Mouse (Mus musculus): Measurements from ENCODE around the gene Cpeb3. TPM values are rescaled to one million over a fixed set of nuclear protein-coding genes. Genes with fewer than 3 reads are reported as not detected.

The Cpeb3 gene
- polyA plus RNA-seq, 1 experiment = 3.7 TPM

DNA sequence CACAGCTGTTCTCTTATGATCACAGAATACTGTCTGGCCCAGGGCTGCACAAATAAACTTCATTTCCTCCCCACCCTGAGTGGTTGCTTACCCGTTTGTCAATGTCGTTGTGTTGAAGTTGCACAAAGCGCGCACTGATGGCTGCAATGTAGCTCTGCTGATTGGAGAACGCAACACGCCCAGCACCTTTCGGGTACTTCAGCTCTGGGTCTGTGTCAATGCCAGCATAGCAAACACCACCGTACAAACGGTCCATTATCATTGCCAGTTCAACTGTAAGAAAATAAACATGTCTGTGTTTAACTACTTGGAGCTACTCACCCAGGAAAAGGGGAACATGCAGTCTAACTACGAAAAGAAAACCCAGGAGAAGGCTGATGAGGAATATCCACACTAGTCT is 164.0 kb downstream of the Cpeb3 start:
- Histone ChIP-seq H3K9ac (ENCODE audit: low read depth, poor library complexity, severe bottlenecking) (no peak overlapping the region), H3K9me3 (replicated peaks; ENCODE audit: control insufficient read depth, insufficient read depth, low read length, poor library complexity, severe bottlenecking) (no peaks in the 10 kb centered on the region), H3K36me3 (ENCODE audit: control insufficient read depth, insufficient read depth, low read length, poor library complexity, severe bottlenecking) (no peaks in the 10 kb centered on the region), H3K27me3 (ENCODE audit: control insufficient read depth, insufficient read depth, low read length, poor library complexity, severe bottlenecking) (no peaks in the 10 kb centered on the region), H3K27ac (ENCODE audit: insufficient read depth, low read length) (no peak overlapping the region), H3K4me3 (ENCODE audit: low read depth, low read length) (no peak overlapping the region), H3K4me1 (ENCODE audit: control insufficient read depth, insufficient read depth, low read length) (no peaks in the 10 kb centered on the region)
- TF ChIP-seq CTCF (IDR thresholded peaks at IDR 0.05; ENCODE audit: low read depth, low read length) (no peak), EP300 (IDR thresholded peaks at IDR 0.05; ENCODE audit: insufficient read depth, low read depth, low read length) (no peak)

DNA sequence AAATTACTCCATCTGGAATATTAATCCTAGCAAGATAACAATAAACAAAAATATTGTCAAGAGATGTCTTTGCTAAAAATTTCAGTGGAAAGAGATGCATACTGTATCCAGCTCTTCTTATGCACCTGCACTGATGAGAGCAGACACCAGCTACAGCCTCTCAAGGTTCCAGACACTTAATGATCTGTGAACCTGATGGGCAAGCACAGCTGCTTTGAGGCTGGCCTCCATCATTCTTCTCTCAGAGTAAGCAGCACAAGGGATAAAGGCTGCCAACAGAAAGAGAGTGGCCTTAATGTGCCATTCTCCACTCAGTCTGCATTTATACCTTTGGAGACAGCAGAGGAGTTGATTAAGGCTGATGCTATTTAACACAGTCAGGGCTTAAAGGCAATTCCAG is 167.5 kb downstream of the Cpeb3 start:
- no peak for TF ChIP-seq EP300 (IDR thresholded peaks at IDR 0.05; ENCODE audit: insufficient read depth, low read depth, low read length)
- no peak for TF ChIP-seq POLR2A (IDR thresholded peaks at IDR 0.05; ENCODE audit: insufficient read depth, low read length)
- no peak for TF ChIP-seq CTCF (IDR thresholded peaks at IDR 0.05; ENCODE audit: low read depth, low read length)
- H3K36me3 ChIP-seq (ENCODE audit: control insufficient read depth, insufficient read depth, low read length, poor library complexity, severe bottlenecking) = no peaks in the 10 kb centered on the region
- no peaks in the 10 kb centered on the region; the same call in 1 of the 2 replicates for H3K9me3 ChIP-seq (replicated peaks; ENCODE audit: control insufficient read depth, insufficient read depth, low read length, poor library complexity, severe bottlenecking)
- H3K4me1 ChIP-seq (ENCODE audit: control insufficient read depth, insufficient read depth, low read length) = no peaks in the 10 kb centered on the region
- H3K27ac ChIP-seq (ENCODE audit: insufficient read depth, low read length) = no peak overlapping the region
- H3K4me3 ChIP-seq (ENCODE audit: low read depth, low read length) = no peak overlapping the region
- H3K27me3 ChIP-seq (ENCODE audit: control insufficient read depth, insufficient read depth, low read length, poor library complexity, severe bottlenecking) = no peaks in the 10 kb centered on the region
- H3K9ac ChIP-seq (ENCODE audit: low read depth, poor library complexity, severe bottlenecking) = no peak overlapping the region

DNA sequence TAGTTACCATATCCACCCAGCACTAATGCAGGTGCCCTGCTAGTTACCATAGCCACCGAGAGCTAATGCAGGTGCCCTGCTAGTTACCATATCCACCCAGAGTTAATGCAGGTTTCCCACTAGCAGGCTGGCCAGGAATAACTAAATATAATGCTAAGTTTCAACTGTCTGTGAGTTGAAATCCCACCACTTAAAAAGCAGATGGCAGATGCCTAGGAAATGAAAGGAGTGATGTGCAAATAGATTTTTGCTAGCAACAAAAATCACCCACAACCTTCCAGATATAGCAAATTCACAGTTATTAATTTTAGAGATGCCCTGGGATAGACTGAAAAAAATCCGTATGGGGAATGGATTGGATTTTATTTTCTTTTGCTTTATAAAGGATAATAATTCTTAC is 176.0 kb downstream of the Cpeb3 start:
- H3K9me3 ChIP-seq (replicated peaks; ENCODE audit: control insufficient read depth, insufficient read depth, low read length, poor library complexity, severe bottlenecking) = no peaks in the 10 kb centered on the region; the same call in 1 of the 2 replicates
- no peaks in the 10 kb centered on the region for H3K36me3 ChIP-seq (ENCODE audit: control insufficient read depth, insufficient read depth, low read length, poor library complexity, severe bottlenecking)
- H3K27me3 ChIP-seq (ENCODE audit: control insufficient read depth, insufficient read depth, low read length, poor library complexity, severe bottlenecking) = no peaks in the 10 kb centered on the region
- H3K9ac ChIP-seq (ENCODE audit: low read depth, poor library complexity, severe bottlenecking) = no peak overlapping the region
- no peak overlapping the region for H3K27ac ChIP-seq (ENCODE audit: insufficient read depth, low read length)
- TF ChIP-seq EP300 (IDR thresholded peaks at IDR 0.05; ENCODE audit: insufficient read depth, low read depth, low read length) = no peak
- no peak for TF ChIP-seq CTCF (IDR thresholded peaks at IDR 0.05; ENCODE audit: low read depth, low read length)
- TF ChIP-seq POLR2A (IDR thresholded peaks at IDR 0.05; ENCODE audit: insufficient read depth, low read length) = no peak
- no peaks in the 10 kb centered on the region for H3K4me1 ChIP-seq (ENCODE audit: control insufficient read depth, insufficient read depth, low read length)
- no peak overlapping the region for H3K4me3 ChIP-seq (ENCODE audit: low read depth, low read length)

DNA sequence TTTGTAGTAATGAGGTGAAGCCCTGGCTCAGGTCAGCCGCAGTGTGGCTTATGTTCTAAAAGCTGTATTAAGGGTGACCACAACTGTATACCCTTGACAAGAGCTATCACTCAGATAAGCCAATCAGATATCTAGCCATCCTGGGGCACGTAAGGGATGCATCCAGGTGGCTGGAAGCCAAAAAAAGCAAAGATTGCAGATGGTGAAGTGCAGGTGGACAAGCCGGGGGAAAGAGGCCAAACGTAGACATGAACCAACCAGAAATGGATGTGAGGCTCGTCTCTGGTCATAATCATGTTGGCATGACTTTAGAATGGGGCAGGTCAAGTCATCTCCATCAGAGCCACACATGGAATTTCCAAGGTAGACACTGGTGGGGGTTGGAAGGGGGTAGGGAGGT is 177.0 kb downstream of the Cpeb3 start:
- no peaks in the 10 kb centered on the region for H3K27me3 ChIP-seq (ENCODE audit: control insufficient read depth, insufficient read depth, low read length, poor library complexity, severe bottlenecking)
- no peaks in the 10 kb centered on the region for H3K36me3 ChIP-seq (ENCODE audit: control insufficient read depth, insufficient read depth, low read length, poor library complexity, severe bottlenecking)
- H3K9ac ChIP-seq (ENCODE audit: low read depth, poor library complexity, severe bottlenecking) = no peak overlapping the region
- no peak overlapping the region for H3K27ac ChIP-seq (ENCODE audit: insufficient read depth, low read length)
- TF ChIP-seq POLR2A (IDR thresholded peaks at IDR 0.05; ENCODE audit: insufficient read depth, low read length) (no peak), EP300 (IDR thresholded peaks at IDR 0.05; ENCODE audit: insufficient read depth, low read depth, low read length) (no peak)
- H3K9me3 ChIP-seq (replicated peaks; ENCODE audit: control insufficient read depth, insufficient read depth, low read length, poor library complexity, severe bottlenecking) = no peaks in the 10 kb centered on the region
- H3K4me1 ChIP-seq (ENCODE audit: control insufficient read depth, insufficient read depth, low read length) = no peaks in the 10 kb centered on the region
- no peak overlapping the region for H3K4me3 ChIP-seq (ENCODE audit: low read depth, low read length)

DNA sequence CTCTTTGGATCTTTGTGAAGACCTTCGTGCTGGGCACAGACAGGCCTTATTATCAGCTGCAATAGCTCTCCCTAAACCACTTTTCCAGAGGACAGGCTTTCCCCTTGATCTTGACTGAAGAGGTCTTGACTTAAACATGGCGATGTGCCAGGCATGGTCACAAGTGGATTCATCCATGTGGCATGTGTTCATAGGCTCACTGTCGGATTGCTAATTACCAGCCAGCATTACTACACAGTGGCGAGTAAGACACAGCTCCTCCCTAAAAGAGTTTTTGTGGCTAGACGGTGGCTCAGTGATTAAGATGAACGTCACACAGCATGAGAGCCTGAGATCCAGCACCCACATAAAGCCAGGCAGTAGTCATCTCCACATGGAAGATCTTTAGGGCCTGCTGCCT is 178.6 kb downstream of the Cpeb3 start:
- Histone ChIP-seq H3K9me3 (replicated peaks; ENCODE audit: control insufficient read depth, insufficient read depth, low read length, poor library complexity, severe bottlenecking) (no peaks in the 10 kb centered on the region), H3K27me3 (ENCODE audit: control insufficient read depth, insufficient read depth, low read length, poor library complexity, severe bottlenecking) (no peaks in the 10 kb centered on the region), H3K9ac (ENCODE audit: low read depth, poor library complexity, severe bottlenecking) (no peak overlapping the region), H3K4me3 (ENCODE audit: low read depth, low read length) (no peak overlapping the region), H3K36me3 (ENCODE audit: control insufficient read depth, insufficient read depth, low read length, poor library complexity, severe bottlenecking) (no peaks in the 10 kb centered on the region), H3K27ac (ENCODE audit: insufficient read depth, low read length) (no peak overlapping the region), H3K4me1 (ENCODE audit: control insufficient read depth, insufficient read depth, low read length) (no peaks in the 10 kb centered on the region)
- TF ChIP-seq CTCF (IDR thresholded peaks at IDR 0.05; ENCODE audit: low read depth, low read length) (no peak), POLR2A (IDR thresholded peaks at IDR 0.05; ENCODE audit: insufficient read depth, low read length) (no peak), EP300 (IDR thresholded peaks at IDR 0.05; ENCODE audit: insufficient read depth, low read depth, low read length) (no peak)

- Histone ChIP-seq H3K4me3 (ENCODE audit: low read depth, low read length) (no peak overlapping the region), H3K27me3 (ENCODE audit: control insufficient read depth, insufficient read depth, low read length, poor library complexity, severe bottlenecking) (no peaks in the 10 kb centered on the region), H3K4me1 (ENCODE audit: control insufficient read depth, insufficient read depth, low read length) (no peaks in the 10 kb centered on the region), H3K27ac (ENCODE audit: insufficient read depth, low read length) (no peak overlapping the region), H3K9me3 (replicated peaks; ENCODE audit: control insufficient read depth, insufficient read depth, low read length, poor library complexity, severe bottlenecking) (no peaks in the 10 kb centered on the region), H3K36me3 (ENCODE audit: control insufficient read depth, insufficient read depth, low read length, poor library complexity, severe bottlenecking) (no peaks in the 10 kb centered on the region), H3K9ac (ENCODE audit: low read depth, poor library complexity, severe bottlenecking) (no peak overlapping the region)
- TF ChIP-seq CTCF (IDR thresholded peaks at IDR 0.05; ENCODE audit: low read depth, low read length) = no peak
- TF ChIP-seq POLR2A (IDR thresholded peaks at IDR 0.05; ENCODE audit: insufficient read depth, low read length) = no peak
- no peak for TF ChIP-seq EP300 (IDR thresholded peaks at IDR 0.05; ENCODE audit: insufficient read depth, low read depth, low read length)
These were observed 182.0 kb downstream of the Cpeb3 start for GRCm38 (mm10) chr19:37026408-37026807.
